ENCODE assay signal across 9 mouse cellular contexts in the genomic region with DNA sequence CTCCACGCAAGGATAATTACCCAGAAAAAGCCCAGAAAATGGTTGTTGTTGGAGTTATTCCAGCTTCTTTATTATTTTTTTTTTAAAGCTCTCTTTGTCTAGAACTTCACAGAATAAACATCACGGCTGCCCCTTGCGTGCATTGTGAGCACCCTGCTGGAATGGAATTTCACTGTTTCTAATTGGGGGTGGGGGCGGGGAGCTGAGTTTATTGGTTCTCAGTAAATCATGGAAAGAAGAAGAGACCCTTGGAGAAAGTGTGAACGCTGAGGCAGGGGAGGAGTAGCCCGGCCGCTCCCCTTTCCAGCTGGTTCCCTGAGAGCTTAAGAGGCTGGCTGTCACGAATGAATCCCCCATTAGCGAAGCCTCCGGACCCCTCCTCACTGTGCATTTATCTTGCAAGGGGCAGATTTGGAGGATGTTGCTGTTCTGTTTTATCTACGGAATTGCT.
DNase-seq lines count a peak whose midpoint lies in the region; ATAC-seq and TF ChIP-seq lines count a peak whose summit lies in the region.
"Had no signal": no experiment of that assay in that cellular context is flagged by ENCODE, and none has a peak within 500 bp of the region (broad histone marks: within the 10 kb centered on the region; RNA-seq: fewer than 3 reads in every experiment).

No protein-coding gene starts in this region.

- no peak overlapping the region for H3K9ac ChIP-seq in midbrain, embryonic 13.5 days (replicated peaks)
- no peak overlapping the region for H3K9ac ChIP-seq in liver, postnatal 0 days (replicated peaks)

- no peaks in the 10 kb centered on the region for H3K36me3 ChIP-seq in heart, embryonic 10.5 days
- no peaks in the 10 kb centered on the region for H3K36me3 ChIP-seq in hindbrain, embryonic 10.5 days
- H3K36me3 ChIP-seq in midbrain, embryonic 13.5 days = no peaks in the 10 kb centered on the region
- no peaks in the 10 kb centered on the region for H3K36me3 ChIP-seq in liver, postnatal 0 days (replicated peaks; ENCODE audit: insufficient read depth, low read length)

- no peak for DNase-seq in heart, embryonic 10.5 days (ENCODE audit: low spot score)
- DNase-seq in heart, postnatal 4 days = no peak
- DNase-seq in R1 (ENCODE audit: low read depth, low spot score) = peak; percentile 17
- peak; percentile 51 for DNase-seq in hindbrain, embryonic 10.5 days (ENCODE audit: low spot score)
- no peak for DNase-seq in spleen, postnatal 4 days (ENCODE audit: low spot score in 2 of 2)
- no peak for DNase-seq in liver, postnatal 0 days
- DNase-seq: gastrocnemius, postnatal 25 days had no signal

- peak overlapping the region; percentile 62; the same call in 1 of the 2 replicates for H3K27ac ChIP-seq in heart, embryonic 10.5 days
- peak overlapping the region; percentile 71 for H3K27ac ChIP-seq in hindbrain, embryonic 10.5 days
- H3K27ac ChIP-seq in midbrain, embryonic 13.5 days = 0 out of 2 replicates have a peak overlapping the region, but pooled peaks have one; percentile 36
- no peak overlapping the region for H3K27ac ChIP-seq in liver, postnatal 0 days (ENCODE audit: low read depth)

- 0 out of 2 replicates have a peak, but pooled peaks cover 3% of the 10 kb centered on the region for H3K27me3 ChIP-seq in heart, embryonic 10.5 days (ENCODE audit: insufficient read depth, poor library complexity, severe bottlenecking)
- H3K27me3 ChIP-seq in hindbrain, embryonic 10.5 days (ENCODE audit: insufficient read depth, poor library complexity, severe bottlenecking) = peaks cover 29% of the 10 kb centered on the region
- peaks cover 31% of the 10 kb centered on the region for H3K27me3 ChIP-seq in midbrain, embryonic 13.5 days
- no peaks in the 10 kb centered on the region for H3K27me3 ChIP-seq in liver, postnatal 0 days (ENCODE audit: insufficient read depth, low read length)

- TF ChIP-seq CTCF in liver, postnatal 0 days (IDR thresholded peaks at IDR 0.05; ENCODE audit: low read depth) = no peak

- 11% methylated on average over 11 of the region's 11 CpGs for WGBS in heart, embryonic 10.5 days
- 7% methylated on average over 11 of the region's 11 CpGs for WGBS in hindbrain, embryonic 10.5 days
- WGBS in midbrain, embryonic 13.5 days = 6% methylated on average over 11 of the region's 11 CpGs
- 65% methylated on average over 11 of the region's 11 CpGs for WGBS in liver, postnatal 0 days (ENCODE audit: insufficient replicate concordance)

- peak overlapping the region; percentile 18; the same call in 1 of the 2 replicates for H3K4me2 ChIP-seq in midbrain, embryonic 13.5 days (replicated peaks)
- no peak overlapping the region for H3K4me2 ChIP-seq in liver, postnatal 0 days (ENCODE audit: low read depth, low read length)

- peaks cover 49% of the 10 kb centered on the region for H3K4me1 ChIP-seq in heart, embryonic 10.5 days
- H3K4me1 ChIP-seq in hindbrain, embryonic 10.5 days (replicated peaks) = peaks cover 54% of the 10 kb centered on the region
- peaks cover 25% of the 10 kb centered on the region for H3K4me1 ChIP-seq in midbrain, embryonic 13.5 days (replicated peaks)
- peaks cover 40% of the 10 kb centered on the region for H3K4me1 ChIP-seq in liver, postnatal 0 days (ENCODE audit: insufficient read depth)

- H3K4me3 ChIP-seq in heart, embryonic 10.5 days = peak overlapping the region; percentile 31; the same call in 1 of the 2 replicates
- no peak overlapping the region for H3K4me3 ChIP-seq in hindbrain, embryonic 10.5 days
- H3K4me3 ChIP-seq in midbrain, embryonic 13.5 days (replicated peaks) = no peak overlapping the region
- no peak overlapping the region for H3K4me3 ChIP-seq in liver, postnatal 0 days (ENCODE audit: low read depth, low read length)

- H3K9me3 ChIP-seq in heart, embryonic 10.5 days = no peaks in the 10 kb centered on the region
- H3K9me3 ChIP-seq in hindbrain, embryonic 10.5 days = peaks cover 3% of the 10 kb centered on the region; the same call in 1 of the 2 replicates
- no peaks in the 10 kb centered on the region for H3K9me3 ChIP-seq in midbrain, embryonic 13.5 days
- no peaks in the 10 kb centered on the region for H3K9me3 ChIP-seq in liver, postnatal 0 days (ENCODE audit: low read length)

- 0 out of 2 replicates have a peak, but pooled peaks have one; percentile 52 for ATAC-seq in midbrain, embryonic 13.5 days
- no peak for ATAC-seq in megakaryocyte progenitor cell, adult 5-6 weeks (replicated peaks; ENCODE audit: poor library complexity)
- ATAC-seq in liver, postnatal 0 days = no peak

- TF ChIP-seq EP300 in liver, postnatal 0 days (IDR thresholded peaks at IDR 0.05; ENCODE audit: low read depth) = no peak

Comparison
In these comparisons a context has a peak if more than half of its experiments do, and no peak if none do; other contexts are left out.
1. DNase-seq: peak in R1 (single experiment) and hindbrain, embryonic 10.5 days (single experiment); none in heart, embryonic 10.5 days (single experiment), heart, postnatal 4 days (single experiment), spleen, postnatal 4 days (0 of 2) and liver, postnatal 0 days (single experiment).